Mouse (Mus musculus) heart, postnatal 14 days (tissue): ENCODE measurements around the gene Smc3. TPM values are rescaled to one million over a fixed set of nuclear protein-coding genes. Genes with fewer than 3 reads are reported as not detected.
"Not testable (repeated sequence)": the region's sequence is repeated elsewhere in the genome, so short reads cannot be mapped to it uniquely, and the experiment has no call there.

Source experiments
- DNase-seq, 2 experiments: peaks; one replicate each; pipeline ENCODE4 v3.0.0; 2021 to 2022
- intact Hi-C: fragments of 180-260 bp; cut with DNase I; formaldehyde crosslinking; loops from one replicate; pipeline ENCODE4 v1.15.1; 2025
- total RNA-seq, 2 experiments: library from RNA; stranded (reverse); gene quantifications; 2 replicates each; pipeline ENCODE4 v1.2.3; 2021

Smc3 gene
- total RNA-seq, 2 experiments from 2014 or later, result 22.1 to 22.8 TPM

DNA sequence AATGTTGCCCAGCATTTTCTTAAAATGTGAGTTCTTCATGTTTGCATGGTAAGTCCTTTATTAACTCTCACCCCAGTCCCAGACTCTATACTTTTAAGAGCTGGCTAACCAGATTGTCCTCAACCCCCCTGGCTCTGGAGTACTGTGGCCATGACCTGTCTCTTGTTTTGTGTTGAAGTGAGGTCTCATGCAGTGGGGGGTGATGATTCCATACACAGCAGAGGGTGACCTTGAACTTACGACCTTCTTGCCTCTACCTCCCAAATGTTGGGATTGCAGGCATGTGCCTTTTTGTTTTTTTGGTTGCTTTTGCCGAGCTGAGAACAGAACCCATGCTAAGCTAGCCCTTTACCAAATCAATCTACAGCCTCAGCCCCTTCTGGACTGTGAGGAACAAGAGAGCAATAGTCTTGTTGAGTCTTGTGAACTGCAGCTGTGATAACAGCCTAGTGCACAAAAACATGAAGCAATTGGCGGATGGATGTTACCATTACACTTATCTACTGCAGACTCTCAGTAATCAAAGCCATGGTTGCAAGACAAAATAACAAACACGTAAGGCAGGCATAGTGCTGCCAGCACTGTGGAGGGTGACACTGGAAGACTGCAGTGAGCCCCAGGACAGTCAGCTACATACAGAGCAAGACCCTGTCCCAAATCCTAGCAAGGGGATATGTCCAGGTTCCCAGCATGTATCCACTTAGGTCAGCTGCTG lies 24.7 kb upstream of the Smc3 start:
- no peak for DNase-seq
- intact Hi-C loops, result no loop called here

DNA sequence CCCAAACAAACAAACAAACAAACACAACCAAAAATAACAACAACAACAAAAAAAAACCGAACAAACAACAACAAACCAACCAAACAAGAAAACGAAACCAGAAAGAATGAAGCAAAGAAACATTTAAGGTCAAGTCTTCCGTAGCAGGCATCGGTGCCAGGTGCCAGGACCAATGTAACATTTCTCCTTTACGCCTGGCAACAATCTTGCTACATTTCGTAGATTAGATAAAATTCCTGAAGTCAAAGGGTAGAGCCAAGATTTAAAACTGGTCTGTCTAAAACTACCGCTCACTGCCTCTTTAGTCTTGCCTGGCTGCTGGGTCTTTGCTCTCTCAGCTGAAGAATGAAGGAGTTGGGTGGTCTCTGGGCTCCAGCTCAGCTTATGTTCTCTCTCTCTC lies 24.1 kb upstream of the Smc3 start:
- intact Hi-C loops, result no loop called here
- no peak for DNase-seq

DNA sequence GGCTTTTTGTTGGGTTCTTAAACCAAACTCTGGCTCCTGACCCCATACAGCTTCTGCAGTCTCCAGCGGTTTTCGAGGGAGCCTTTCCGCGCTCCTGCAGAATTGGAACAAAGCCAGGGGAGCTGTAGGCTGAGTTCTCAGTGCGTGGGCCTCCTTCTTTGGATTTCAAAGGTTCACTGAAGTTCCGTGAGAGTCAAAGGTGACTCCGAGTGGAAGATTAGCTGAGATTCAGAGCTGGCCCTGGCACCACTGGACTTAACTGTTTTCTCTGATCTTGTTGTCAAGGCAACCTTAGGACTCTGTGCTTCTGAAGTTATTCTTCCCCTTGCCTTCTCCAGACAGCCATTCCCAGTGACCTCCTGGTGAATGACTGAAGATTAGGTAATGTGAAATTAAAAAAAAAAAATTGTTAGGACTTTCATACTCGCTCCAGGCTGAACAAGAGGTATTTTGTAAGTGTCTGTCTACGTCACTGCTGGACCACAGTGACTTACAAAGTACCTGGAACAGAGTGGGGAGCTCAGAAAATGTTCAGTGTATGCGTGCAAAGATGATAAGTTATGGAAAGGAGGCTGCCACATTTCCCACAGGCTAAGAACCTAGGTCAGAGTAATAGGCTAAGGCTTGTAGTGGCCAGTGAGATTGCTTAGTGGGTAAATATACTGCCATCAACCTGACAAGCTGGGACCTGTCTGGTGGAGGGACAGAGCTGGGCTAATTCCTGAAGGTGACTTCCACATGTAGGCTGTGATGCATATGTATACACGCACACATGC lies 23.0 kb upstream of the Smc3 start:
- no peak for DNase-seq
- intact Hi-C loops, result no loop called here

DNA sequence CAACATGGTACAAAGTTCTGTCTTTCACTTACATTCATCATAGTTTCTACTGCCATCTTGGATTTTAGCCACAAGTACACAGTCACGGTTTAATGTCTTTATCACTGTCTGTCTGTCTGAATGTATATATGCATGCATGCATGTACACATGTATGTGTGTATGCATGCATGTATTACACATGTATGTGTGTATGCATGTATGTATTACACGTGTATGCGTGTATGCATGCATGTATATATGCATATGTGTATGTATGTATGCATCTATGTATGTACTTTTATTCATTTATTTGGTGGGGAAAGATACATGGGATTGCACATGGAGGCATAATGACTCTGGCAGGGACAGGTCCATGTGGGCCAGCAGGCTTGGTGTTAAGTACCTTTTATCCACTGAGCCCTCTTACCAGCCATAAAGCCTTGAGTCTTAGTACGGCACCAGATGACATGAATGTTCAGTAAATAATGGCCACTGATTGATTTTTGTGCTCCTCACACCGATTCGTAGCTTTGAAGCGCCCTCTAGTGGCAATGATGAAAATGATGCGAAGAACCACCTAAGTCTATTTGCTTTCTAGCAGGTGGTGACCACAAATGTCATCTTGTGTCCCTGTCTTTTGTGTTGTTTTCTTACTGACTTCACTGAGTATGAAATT lies 21.5 kb upstream of the Smc3 start:
- intact Hi-C loops, result loop anchor here (1.0 to 2.0 kb wide), 3 partner anchors 50 to 184 kb away; partner anchors contain the start of gene Dusp5
- DNase-seq, result peak; percentile 52 to 79

DNA sequence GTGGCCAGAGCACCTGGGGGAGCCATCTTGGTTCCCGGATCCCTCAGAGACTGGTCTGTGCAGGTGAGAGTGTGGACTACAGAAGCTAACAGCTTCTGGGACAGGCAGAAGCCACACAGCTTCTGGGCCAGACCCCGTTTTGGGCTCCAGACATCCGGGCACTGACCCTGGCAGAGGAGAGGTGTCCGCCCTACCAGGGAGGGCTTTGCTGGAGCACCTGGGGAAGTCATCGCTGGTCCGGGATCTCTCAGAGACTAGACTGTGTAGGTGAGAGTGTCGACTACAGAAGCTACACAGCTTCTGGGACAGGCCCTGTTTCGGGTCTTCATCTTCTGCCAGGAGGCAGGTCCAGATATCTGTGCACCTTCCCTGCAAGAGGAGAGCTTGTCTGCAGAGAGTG lies 19.9 kb upstream of the Smc3 start:
- DNase-seq, intact Hi-C loops: not testable (repeated sequence)

DNA sequence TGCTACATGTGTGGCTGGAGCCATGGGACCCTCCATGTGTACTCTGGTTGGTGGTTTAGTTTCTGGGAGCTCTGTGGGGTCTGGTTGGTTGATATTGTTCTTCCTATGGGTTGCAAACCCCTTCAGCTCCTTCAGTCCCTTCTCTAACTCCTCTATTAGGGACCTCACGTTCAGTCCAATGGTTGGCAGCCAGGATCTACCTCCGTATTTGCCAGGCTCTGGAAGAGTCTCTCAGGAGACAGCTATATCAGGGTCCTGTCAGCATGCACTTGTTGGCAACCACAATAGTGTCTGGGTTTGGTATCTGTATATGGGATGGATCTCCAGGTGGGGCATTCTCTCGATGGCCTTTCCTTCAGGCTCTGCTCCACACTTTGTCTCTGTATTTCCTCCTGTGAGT lies 12.5 kb upstream of the Smc3 start:
- DNase-seq, intact Hi-C loops: not testable (repeated sequence)

DNA sequence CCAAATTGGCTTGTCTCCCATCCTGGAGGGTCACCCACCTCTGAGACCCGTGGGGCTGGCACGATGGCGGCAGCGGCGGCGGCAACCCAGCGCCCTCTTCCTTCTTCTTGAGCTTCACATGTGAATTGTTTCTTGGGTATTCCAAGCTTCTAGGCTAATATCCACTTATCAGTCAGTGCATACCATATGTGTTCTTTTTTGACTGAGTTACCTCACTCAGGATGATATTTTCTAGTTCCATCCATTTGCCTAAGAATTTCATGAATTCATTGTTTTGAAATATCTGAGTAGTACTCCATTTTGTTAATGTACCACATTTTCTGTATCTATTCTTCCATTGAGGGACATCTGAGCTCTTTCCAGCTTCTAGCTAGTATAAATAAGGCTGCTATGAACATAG lies 11.2 kb upstream of the Smc3 start, which contains the start of gene Nutf2-ps1:
Nutf2-ps1 (minus strand) TSS at position 101 of the 400 bp plus-strand sequence.
- DNase-seq, intact Hi-C loops: not testable (repeated sequence)

DNA sequence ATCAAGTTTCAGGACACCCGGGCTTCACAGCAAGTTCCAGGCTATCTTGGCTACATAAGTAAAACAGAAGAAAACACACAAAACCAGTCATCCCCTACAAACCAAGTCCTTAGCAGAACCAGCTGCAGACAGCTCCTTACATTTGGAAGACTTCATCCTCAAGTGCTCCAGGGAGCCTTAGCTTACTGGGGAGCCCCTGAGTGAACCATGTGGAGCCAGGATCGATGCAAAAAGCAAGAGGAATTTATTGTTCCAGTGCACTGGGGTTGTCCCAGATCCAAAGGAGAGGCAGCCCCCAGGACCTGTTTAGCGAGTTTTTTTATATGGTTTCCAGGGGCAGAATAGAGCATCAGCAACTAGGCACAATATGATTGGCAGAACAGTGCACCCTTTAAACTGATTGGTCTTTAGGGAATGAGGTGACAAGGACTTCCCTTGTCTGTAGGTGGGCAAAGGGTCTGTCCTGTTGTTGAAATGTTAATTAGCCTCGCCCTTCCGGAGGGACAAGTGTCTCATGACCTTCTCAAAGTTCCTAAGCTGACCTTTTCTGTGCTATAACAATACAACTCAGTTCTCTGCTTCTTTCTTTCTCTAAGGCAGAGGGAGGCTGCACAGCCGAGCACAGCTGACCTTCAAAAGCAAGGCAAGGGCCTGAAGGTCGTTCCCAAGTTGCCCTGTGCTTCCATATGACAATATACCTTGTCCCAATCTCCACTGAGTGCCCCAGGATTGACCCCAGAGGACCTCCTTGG lies 3.3 kb upstream of the Smc3 start:
- DNase-seq, result no peak
- intact Hi-C loops, result no loop called here

DNA sequence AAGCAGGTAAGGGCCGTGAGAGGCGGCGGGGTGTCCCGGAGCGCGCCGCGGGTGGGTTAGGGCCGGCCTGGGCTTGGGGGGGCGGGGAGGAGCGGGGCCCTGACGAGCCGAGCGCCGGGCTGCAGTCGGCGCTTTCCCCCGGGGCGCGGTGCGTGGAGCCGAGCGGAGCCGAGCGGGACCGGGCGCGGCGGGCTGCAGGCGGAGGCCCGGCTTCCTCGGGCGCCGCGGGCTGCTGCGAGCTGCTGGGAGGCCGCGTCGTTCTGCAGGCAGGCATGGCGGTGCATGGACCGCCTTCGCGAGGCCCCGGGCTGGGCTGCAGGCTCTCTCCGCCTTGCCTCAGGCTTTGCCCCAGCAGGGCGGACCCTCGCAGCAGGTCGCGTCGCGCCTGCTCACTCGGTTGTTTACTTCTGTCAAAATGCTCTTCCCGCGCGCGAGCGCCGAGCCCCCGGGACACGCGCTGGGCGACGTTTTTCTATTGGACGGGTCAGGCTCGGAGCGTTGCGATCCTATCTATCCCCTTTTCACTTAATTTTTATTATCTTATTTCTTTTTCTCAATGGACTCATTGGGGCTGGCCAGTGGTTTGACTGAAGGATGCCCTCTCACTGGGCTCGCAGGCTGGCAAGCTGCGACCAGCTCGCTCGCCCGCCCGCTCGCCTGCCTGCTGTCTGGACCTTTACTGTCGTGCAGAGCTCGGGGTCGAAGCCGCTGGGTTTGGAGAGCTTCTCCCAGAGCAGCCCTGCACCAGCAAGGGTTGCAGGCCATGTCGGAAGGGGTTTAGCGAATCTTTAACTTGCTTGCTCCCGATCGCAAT lies 558 bp downstream of the Smc3 start:
- intact Hi-C loops, result loop anchor here (2.0 kb wide), 1 partner anchor 38 kb away; no protein-coding TSS in a partner anchor
- peak; percentile 63 to 75 for DNase-seq

DNA sequence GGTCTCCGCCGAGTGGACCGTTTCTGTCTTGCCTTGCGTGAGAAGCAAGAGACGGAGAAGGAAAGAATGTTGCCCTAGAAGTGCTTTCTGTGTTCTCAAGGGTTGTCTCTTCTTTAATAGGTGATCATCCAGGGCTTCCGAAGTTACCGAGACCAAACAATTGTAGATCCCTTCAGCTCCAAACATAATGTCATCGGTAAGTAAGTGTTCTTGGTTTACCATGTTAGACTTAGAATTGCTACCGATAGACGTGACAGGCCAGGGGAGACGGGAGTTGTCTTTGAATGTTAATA lies 1.1 kb downstream of the Smc3 start:
- no peak for DNase-seq
- intact Hi-C loops, result loop anchor here (2.0 kb wide), 1 partner anchor 37 kb away; no protein-coding TSS in a partner anchor

DNA sequence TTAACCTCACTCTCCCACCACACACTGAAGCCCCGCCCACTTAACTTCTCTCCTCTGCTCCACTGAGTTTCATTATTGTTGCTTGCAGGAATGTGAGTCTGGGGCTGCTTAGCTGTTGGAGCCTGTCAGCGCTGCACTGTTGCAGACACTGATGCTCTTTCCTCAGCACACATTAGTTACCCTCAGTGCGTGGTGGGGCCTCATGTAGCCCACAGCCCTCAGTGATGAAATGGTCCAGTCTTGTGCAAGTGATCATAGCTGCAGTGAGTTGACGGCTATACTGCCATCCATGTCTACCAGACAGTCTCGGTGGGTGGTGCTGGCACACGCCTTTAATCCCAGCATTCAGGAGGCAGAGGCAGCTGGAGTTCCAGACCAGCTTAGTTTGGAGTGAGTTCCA lies 8.7 kb downstream of the Smc3 start:
- intact Hi-C loops, result no loop called here
- no peak for DNase-seq

DNA sequence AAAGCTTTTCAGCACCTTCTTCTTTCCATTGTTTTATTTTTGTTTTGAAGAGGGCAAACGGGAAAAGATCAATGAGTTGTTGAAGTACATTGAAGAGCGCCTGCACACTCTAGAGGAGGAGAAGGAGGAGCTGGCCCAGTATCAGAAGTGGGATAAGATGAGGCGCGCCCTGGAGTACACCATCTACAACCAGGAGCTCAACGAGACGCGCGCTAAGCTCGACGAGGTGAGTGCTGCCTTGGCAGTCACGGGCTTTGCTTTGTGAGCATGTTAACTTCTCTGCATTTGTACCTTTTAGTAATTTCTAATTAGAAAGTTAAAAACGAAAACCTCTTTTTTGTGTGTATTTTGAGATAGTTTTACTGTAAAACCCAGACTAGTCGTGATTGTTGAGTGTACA lies 21.5 kb downstream of the Smc3 start:
- intact Hi-C loops, result no loop called here
- no peak for DNase-seq

DNA sequence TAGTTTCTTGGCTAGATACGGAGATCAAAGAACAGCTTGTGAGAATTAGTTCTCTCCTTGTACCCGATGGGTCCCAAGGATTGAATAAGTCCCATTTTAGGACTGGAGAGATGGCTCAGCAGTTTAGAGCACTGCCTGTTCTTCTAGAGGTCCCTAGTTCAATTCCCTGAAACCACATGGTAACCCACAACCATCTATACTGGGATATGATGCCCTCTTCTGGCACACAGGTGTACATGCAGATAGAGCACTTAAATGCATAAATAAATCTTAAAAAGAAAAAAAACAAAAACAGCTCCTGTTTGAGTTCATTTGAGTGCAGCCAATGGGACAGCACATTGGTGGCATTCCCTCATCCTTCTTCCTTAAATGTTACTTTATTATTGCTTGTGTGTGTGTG lies 37.8 kb downstream of the Smc3 start:
- intact Hi-C loops, result loop anchor here (2.0 to 5.0 kb wide), 2 partner anchors 37 to 246 kb away; partner anchors contain the start of genes Smc3 and Smndc1

DNA sequence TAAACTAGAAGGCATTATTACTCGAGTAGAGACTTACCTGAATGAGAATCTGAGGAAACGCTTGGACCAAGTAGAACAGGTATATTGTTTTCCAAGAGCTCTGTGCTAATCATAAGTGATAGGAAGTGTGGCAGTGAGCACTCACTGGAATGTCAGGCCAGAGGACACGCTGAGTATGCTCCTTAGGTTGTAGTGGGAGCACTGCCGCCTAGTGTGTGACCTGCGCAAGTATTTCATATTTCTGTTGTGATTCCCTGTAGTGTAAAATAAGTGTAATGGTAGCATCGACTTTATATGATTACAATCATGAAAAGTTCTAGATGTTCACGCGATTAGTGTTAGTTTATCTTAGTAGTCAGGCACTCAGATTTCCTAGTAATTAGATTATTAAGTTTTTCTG lies 38.5 kb downstream of the Smc3 start:
- intact Hi-C loops, result loop anchor here (2.0 to 5.0 kb wide), 2 partner anchors 38 to 246 kb away; partner anchors contain the start of genes Smc3 and Smndc1

More for the DNA sequence above, 37.8 kb downstream of the Smc3 start:
- no peak for DNase-seq

DNA sequence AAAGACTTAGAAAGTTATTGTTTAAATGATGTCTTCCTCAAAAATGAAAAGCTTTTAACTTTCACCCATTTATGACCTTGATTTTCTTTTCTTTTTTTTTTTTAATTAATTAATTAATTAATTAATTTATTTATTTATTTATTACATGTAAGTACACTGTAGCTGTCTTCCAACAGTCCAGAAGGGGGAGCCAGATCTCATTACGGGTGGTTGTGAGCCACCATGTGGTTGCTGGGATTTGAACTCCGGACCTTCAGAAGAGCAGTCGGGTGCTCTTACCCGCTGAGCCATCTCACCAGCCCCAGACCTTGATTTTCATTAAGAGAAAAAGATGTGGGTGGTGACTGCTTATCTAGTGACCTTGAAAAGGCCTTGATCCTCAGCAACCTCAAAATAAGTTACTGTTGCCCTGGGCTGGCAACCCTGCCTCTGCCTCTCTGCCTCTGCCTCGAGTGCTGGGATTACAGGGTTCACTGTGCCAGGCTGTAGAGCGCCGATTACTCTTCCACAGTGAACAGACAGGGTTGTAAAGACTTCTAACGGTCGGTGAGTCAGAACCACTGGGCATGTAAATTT lies 43.9 kb downstream of the Smc3 start:
- intact Hi-C loops, result loop anchor here (10.0 kb wide), 2 partner anchors 201 to 261 kb away; no protein-coding TSS in a partner anchor
- DNase-seq, result no peak

More for the DNA sequence above, 38.5 kb downstream of the Smc3 start:
- peak in 1 of 2 experiments; percentile 18 for DNase-seq

DNA sequence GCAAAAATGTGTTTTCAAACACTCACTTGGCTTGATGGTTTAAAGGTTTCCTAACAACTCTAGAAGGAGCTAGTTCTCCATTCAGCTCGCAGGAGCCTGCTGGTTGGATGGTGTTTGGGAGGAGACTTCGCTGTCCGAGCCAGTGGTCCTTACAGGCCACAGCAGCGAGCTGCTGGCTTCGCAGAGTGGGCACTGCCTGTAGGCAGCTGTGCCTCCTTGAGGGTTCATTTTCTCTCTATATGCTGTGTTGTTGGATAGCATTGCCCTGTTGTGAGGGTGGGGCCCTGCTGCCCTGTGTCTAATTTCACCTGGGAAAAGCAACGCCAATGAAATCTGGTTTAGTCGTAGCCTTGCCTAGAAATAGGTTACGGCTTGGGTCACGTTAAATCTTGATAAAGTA lies 47.1 kb downstream of the Smc3 start:
- intact Hi-C loops, result loop anchor here (10.0 kb wide), 2 partner anchors 198 to 258 kb away; no protein-coding TSS in a partner anchor
- DNase-seq, result no peak

DNA sequence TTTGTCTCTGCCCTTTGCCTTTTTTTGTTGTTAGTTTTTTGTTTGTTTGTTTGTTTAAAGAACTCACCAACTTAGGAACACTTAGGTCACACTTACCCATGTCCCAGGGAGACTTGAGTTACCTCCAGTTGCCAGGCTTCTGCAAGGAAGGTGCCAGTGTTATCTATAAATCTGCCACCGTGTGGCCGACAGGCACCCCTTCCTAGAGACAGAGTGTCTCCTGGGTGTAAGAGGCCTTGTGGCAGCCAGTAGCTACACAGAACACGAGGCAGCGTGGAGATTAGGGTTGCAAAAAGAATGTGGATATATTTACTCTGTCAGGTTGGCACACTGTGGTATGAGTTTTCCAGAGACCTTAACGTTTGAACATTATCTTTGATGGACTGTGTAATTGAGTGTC lies 47.9 kb downstream of the Smc3 start:
- intact Hi-C loops, result loop anchor here (2.0 to 10.0 kb wide), 5 partner anchors 55 to 257 kb away; no protein-coding TSS in a partner anchor

DNA sequence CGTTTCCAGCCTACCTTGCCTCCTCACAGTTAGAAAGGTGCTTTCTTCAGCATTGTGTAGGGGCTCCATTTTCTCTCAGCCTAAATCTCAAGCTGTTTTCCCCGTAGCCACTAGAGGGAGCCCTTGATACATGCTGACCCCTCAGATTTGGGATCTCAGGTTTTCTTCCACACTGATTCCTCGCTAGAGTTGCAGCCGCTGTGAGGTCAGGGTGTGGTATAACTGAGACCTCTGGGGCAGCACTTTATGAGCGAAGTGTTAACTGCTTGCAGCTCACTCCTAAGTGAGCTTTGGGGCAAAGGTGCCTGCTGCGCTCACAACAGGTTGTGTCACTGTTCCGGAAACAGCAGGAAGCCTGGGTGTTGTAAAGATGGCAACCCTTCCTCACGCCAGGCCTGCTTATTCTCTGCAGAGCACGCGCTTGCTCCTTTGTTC lies 48.6 kb downstream of the Smc3 start:
- intact Hi-C loops, result loop anchor here (2.0 to 10.0 kb wide), 5 partner anchors 54 to 256 kb away; no protein-coding TSS in a partner anchor
- peak; percentile 68 to 82 for DNase-seq

More for the DNA sequence above, 47.9 kb downstream of the Smc3 start:
- DNase-seq, result no peak

DNA sequence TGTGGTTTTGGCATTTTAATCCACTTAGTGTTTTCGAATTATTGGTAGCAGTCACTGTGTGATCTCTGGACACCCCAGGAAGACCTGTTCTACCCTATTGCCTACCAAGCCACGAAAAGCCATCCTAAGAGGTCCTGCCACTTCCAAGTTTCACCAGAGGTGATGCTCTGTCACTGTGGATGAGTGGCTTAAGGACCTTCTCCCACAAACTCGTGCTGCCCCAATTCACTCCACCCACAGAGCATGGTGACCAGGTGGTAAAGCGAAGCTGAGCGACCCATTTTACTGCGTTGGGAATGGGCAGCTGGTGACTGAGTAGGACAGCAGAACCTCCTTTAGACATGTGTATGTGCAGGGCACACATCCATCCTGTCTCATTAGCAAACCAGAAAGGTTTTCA lies 49.2 kb downstream of the Smc3 start:
- intact Hi-C loops, result loop anchor here (2.0 to 10.0 kb wide), 5 partner anchors 53 to 255 kb away; no protein-coding TSS in a partner anchor
- peak in 1 of 2 experiments; percentile 25 for DNase-seq
